Mouse (Mus musculus) ES-Bruce4 (cell line): ENCODE results near the gene Olfr239.
"Not testable (repeated sequence)": the region's sequence is repeated elsewhere in the genome, so short reads cannot be mapped to it uniquely, and the experiment has no call there.

Experiments used
- CTCF ChIP-seq: IDR thresholded peaks from one replicate; pipeline ENCODE4 v1.8.1; 2011; ENCODE audit warnings: low read depth, low read length
- EP300 ChIP-seq: IDR thresholded peaks from 2 replicates; pipeline ENCODE4 v1.6.1; 2011; ENCODE audit warnings: low read depth, low read length; ENCODE audit not compliant: insufficient read depth
- POLR2A ChIP-seq: IDR thresholded peaks from one replicate; pipeline ENCODE4 v1.8.1; 2011; ENCODE audit warnings: low read length; ENCODE audit not compliant: insufficient read depth

GRCm38 (mm10) chr17:33236646-33237045 is 45.5 kb downstream of the Olfr239 start:
- TF ChIP-seq CTCF, EP300, POLR2A: not testable (repeated sequence)
